Mouse (Mus musculus) T-cell, adult 2 months (primary cell): ENCODE measurements around the gene Cdk19.

Experiments
- DNase-seq: peaks from one replicate; pipeline ENCODE4 v3.0.0; 2022; ENCODE audit warnings: low spot score

The Cdk19 gene

DNA sequence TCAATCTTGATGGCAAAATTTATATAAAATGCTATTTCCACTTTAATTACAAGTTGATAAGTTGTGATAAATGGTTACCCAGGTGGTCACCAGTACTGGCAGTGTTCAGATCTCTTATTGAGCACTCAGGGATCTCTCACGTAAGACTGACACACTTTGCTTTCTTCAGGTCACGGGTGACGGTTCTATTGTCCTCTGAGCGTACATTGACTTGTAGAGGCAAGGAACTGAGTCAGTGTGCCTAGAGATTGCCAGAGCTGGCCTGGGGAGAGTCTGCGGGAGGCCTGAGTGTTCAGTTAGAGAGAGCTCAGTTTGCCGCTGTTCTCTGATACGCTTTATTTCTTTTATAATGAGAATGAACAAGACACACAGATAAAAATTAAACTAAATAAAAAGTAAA is 104.0 kb downstream of the Cdk19 start:
- no peak for DNase-seq

DNA sequence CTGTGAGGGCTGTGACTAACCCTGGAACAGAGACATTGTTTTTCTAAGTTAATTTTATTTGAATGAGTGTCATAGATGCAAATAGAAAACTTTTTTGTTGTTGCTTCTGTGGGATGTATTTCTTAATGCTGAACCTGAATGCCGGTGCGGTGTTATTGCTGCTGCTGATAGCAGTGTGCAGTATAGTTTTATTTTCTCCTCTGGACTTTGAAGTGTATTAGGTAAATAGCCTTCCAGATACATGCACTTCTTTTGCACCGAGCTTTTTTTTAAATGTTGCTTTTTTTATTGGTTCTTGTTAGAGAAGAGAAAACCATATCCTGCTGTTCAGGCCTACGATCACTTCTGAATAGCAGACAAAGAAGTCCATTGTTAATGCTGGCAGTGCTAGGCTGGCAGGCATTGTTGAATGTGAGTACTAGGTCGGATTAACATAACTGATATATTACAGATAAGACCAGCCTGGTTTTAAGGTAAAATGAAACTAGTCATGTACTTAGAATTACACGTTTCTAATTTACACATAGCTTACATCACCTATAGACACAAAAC is 104.5 kb downstream of the Cdk19 start:
- DNase-seq: no peak

DNA sequence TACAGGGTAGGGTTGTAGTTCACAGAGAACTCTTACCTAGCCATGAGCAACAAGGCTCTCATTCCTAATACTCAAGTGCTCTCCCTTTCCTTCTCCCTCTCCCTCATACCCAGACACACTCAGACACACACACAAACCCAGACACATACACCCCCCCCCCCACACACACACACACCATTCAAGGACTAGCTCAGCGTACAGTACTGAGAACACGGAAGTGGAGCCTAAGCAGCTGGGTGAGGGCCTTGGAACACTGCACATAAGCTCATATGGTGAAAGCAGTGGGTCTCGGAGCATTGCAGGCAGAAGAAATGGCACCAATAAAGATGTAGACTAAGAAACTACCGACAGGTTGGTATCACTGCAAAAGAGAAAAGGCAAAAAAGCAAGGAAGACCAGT is 105.2 kb downstream of the Cdk19 start:
- no peak for DNase-seq

DNA sequence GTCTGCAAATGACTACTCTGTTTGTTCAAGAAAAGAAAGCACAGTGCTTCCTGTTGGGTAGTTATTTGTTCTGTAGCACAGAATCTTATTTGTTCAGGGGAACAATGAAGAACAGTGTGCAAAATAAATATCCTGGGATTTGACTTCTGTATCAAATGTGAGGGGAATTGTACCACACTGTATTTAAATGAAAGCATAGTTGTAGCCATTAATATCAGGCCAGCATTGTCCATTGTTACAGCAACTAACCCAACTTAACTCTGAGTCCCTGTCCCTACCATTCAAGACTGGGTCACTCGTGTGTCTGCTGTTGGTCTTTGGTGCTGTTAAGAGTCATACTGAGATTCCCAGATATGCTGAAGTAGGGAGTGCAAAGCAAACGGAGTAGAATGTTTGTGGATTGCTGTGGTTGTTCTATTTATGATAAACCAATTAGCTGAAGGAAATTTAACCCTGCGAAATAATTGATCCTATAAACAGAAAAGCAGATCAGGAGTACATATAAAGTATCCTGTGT is 106.8 kb downstream of the Cdk19 start:
- no peak for DNase-seq

DNA sequence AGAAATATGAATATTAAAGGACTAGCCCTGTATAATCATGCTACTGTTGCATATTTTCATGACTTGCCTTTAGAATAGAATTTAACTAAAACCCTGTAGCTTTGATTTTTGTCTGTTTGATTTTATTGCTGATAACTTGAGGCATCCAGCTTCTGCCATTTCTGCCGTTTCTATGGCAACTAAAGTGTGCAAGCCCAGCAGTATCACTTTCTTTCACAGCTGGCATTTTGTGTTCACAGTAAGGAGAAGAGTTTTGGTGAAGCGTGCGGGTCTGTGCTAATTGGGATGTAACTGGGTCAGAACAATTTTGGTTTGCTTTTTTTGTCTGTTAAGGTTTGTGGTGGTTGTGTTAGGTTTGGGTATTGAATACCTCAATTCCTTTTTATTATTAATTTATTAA is 107.3 kb downstream of the Cdk19 start:
- no peak for DNase-seq

DNA sequence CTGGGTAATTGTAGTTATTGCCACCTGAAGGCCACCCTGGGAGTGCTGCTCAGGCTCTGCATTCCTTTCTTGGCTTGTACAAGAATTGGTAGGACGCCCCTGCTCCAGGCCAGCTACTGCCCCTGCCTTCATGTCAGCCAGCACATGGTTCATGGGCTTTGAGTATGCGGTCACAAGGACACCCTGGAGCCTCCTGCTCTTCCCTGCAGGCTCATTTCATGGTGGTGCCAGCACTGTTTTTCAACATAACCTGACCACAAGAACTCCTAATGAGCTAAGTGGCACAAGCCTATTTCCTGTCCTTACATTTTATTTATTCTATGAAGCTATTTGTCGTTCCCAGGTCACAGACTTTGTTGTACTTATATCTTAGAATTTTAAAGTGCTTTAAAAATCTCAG is 107.9 kb downstream of the Cdk19 start:
- DNase-seq: no peak

DNA sequence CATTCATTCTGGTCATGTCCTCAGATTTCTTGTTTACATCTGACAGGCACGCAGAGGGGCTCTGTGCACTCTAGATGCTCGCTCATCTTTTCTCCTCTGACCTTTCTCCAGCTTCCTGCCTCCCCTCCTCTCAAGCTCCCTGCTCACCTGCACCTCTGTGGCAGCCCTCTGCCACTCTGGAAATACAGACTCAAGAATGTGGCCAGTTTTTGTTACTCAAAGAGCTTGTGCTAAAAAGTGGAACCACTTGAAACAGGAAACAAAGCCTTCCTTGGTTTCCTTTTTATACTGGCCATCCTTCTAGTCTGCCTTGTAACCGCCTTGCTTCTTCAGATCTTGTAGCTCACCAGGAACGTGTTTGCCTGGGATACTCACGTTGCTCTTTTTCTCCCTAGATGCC is 108.6 kb downstream of the Cdk19 start:
- no peak for DNase-seq

DNA sequence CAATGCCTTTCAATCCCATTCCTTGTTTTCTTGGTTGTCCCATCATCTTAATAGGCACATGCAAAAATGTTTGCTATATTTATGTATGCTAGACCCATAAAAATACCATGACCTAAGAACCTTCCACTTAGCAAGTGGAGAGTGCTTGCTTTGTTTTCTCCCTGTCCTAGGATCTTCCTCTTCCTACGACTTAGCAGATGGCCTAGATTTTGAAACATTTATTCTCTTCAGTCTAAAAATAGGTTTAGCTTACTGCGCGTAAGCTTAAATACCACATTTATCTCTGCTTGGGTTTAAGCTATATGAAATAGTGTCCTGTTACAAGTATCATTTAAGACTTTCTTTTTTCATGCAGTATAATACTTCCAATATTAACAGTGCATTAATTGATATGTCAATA is 109.1 kb downstream of the Cdk19 start:
- DNase-seq: no peak

DNA sequence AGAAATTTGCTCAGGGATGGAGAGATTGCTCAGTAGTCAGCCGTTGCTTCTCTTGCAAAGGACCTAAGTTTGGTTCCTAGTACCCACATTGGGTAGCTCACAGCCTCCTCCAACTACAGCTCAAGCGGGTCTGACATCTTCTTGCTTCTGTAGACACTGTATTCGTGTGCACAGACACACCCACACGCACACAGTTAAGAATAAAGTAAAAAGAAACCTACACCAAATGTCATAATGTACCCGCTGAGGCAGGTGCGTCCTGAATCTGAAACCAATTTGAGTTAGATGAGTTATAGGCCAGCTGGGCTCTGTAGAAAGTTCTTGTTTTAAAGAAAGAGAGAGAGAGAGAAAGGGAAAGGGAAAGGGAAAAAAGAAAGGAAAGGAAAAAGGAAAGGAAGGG is 110.2 kb downstream of the Cdk19 start:
- no peak for DNase-seq

DNA sequence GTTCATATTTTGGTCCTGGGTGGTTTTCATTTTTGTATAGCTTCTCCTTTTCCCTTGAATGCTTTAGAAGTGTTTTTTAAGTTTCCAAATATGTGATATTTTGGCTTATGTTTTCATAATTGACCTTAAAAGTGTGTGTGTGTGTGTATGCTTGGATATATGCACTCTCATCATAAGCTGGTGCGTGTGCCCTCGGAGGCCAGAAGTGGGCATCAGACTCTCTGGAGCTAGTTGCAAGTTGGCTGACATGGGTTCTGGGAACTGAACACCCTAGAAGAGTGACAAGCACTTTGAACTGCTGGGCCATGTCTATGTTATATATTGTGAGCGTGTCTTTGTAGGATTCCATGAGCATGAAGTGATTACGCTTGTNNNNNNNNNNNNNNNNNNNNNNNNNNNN is 110.8 kb downstream of the Cdk19 start:
- no peak for DNase-seq

DNA sequence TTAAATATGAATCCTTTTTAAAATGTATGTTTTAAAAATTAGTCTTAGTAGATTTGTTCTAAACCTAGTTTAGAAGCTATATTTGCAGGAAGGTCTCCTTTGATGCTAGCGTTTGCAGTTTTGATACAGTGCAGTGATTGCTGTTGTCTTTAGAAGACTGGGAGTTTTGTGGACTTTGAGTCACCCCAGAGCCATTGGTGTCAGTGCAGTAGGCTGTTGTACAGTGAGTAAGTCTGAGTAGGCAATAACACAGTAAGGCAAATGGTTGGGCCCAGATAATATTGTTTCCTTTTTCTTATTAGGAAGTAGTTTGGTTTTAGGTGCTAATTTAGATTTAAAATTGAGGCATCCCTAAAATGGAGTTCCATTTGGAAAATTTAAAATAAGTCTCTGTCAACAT is 117.8 kb downstream of the Cdk19 start:
- no peak for DNase-seq

DNA sequence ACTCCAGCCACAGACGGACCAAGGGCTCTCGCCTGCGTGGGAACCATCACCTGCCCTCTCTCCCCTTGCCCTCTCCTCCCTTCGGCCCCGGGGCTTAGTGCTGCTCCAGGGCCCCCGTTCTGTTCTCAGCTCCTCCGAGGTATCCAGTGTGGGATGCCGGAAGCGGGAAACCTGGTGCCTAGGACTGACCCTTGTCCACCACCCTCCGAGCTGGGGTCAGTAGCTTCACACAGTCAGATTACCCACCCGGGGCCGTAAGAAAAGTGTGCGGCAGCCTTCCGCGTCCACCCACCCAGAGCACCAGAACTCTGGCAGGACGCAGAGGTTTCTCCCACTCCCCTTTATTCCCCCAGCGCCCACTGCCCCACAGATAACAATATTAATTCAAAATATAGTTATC is 119.8 kb downstream of the Cdk19 start:
- no peak for DNase-seq

DNA sequence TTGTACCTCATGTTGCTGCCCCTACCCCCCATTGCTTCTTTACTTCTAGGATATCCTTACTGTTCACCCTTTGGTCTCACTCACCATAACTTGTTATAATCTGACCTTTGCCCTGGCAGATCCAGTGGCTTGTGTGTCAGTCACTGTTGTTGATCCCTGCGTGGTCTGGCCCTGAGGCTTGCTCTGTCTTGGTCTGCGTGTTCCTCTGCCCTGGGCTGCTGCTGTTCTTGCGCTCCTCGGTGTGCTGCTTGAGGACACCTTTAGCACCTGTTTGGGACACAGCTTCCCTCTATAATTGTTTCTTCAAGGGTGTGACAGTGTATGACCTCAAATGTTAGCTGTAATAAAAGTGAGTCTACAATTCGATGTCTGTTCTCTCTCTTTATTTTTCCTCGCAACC is 122.0 kb downstream of the Cdk19 start:
- DNase-seq: no peak

DNA sequence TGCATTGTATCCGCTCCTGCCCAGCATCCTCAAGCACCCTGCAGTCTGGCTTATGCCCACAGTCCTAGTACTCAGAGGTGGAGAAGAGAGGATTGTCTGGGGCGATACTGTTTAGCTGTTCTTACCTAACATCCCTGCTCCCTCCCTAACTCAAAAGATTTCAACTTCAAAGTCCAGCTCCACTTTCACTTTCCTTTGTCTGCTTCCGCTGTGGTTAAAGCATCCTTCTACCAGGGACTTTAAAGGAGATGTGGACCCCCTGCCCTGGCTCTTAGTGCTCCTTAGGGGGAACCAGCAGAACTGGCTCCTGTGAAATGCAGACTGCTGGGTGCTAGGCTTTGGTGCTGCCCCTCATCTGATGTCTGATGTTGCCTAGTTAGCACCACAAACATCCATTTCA is 122.9 kb downstream of the Cdk19 start:
- peak; percentile 75 for DNase-seq

DNA sequence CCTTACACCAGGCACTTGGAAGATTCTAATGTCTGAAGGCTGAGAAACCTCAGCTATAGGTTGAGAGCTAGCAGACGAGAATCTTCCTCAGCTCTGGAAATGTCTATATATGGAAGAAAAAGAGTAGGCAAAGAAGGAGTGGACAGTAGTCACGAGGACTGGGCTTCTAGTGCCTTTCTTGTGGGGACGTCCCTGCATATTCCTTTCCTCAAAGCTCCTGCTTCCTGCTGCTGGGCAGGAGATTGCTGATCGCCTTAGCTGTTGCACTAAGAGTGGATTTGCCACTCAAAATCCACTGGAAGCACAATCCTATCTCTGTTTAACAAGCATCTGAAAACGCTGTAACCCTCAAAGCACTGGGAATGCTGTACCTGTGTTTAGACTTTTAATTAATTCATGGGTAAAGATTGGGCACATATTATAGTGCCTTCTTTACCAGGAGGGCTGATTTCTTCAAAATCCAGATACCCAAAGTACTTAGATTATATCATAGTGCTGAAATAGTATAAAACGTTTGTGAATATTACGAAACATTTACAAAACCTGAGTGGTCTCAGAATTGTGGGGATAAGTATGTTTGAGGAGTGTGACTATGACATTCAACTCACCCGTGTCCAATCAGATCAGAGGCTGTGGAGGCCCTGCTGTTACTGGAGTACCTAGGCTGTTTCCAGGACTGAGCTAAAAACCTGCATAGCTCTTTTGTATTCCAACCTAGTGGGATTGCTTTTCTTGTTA is 128.0 kb downstream of the Cdk19 start:
- no peak for DNase-seq

DNA sequence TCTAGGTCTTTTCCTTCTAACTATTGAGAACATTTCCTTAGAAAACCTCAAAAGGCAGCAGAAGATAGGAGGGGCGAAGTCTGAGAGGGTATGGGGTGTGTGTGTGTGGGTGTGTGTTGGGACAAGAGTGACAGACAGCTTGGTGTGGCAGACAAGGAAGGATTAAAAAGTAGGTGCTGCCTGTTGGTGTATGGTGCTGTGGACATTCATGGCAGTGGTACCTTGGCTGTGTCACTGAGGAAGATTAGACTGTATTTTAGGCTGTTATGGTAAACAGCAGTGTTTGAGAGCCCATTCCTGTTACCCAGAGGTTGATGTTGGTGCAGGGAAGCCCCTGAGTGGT is 128.5 kb downstream of the Cdk19 start:
- no peak for DNase-seq

DNA sequence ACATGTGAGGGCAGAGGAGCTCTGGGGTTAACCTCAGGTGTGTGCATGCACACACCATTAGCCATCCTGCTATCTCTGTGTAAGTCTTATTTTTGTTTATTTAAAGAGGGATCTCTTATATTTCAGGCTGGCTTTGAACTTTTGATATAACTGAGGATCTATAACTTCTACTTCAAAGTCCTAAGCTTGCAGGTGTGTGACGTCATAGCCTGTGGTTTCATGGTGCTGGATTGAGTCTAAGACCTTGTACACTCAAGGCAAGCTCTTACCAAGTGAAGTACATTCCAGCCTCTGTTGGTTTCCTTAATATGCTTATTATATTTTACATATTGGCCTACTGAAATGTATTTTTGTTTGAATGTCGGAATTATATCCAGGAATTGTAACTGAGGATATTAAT is 129.8 kb downstream of the Cdk19 start:
- no peak for DNase-seq

DNA sequence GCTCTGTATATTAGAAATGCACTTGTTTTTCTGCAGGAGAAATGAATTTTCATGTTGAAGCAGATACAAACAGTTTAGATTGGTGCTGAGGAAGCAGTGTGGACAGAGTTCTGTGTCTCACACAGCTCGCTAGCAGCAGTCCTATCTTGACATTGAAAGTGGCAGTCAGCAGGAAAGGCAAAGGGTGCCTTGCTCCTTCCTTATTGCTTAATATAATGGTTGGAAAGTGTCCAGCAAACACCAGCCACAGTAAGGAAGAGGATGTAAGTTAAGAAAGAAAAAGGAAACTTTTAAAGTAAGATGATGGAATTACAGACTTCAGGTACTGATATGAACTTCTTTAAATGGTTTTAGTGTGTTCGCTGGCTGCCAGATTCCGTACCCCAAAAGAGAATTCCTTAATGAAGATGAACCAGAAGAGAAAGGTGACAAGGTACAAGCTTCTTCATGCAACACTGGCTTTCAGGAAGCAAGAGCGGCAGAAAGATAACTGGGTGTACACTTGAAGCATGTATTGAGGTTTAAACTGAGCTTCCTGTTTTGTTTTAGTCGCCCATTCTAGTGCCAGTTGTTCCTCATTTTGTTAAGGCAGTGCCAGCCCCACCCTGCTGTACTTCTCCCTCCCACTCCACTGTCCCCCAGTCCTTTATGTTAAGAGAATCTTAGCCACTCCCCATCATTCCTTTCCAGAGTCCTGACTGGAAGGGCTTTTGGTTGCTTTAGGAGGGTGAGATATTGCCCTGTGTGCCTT is 137.3 kb downstream of the Cdk19 start:
- DNase-seq: peak; percentile 44

DNA sequence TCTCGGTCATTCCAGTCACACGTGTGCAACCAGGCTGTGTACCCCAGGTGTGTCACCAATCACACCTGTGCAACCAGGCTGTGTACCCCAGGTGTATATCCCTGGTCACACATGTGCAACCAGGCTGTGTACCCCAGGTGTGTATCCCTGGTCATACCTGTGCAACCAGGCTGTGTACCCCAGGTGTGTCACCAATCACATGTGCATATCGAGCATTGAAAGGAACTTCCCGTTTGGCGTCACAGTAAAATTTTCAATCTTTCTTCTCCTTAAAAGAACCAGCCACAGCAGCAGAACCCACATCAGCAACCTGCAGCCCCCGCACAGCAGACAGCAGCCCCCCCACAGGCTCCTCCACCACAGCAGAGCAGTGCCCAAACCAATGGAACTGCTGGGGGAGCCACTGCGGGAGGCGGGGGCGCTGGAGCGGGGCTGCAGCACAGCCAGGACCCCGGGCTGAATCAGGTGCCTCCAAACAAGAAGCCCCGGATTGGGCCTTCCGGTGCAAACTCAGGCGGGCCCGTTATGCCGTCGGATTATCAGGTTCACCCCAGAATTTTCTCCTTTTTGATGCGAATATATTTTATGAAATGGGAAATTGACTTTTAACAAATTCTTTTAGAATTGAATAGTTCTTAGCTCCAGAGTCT is 138.2 kb downstream of the Cdk19 start:
- DNase-seq: no peak

DNA sequence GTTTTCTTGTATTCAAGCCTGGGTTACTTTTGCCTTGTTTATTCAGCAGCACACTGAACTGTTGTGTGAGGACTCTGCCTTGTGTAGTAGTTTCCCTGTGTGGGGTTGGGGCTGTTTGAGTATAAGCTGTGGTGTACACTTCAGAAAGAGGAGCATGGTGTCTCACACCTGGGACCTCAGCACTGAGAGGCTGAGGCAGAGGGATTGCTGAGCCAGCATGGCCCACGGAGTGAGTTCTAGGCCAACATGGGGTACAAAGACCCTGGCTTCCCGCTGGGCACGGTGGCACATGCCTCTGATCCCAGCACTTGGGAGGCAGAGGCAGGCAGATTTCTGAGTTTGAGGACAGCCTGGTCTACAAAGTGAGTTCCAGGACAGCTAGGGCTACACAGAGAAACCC is 139.3 kb downstream of the Cdk19 start:
- DNase-seq: no peak

DNA sequence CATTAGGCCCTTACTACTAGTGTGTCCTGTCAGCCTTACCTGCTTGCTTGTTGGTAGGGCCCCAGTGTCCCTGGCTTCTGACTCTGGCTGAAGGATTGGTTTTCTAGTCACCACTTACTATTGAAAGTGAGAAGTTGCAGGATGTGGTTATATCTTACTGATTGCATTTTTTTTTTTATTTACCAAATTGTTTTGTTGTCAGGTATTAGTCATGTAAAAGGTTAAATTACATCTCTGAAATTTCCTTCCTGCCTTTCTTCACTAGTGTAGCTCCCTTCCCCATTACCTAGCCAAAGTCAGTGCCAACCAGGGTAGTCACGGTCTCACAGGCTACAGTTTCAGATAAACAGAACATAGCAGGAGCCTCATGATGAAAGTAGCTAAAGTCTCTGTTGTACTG is 139.9 kb downstream of the Cdk19 start:
- no peak for DNase-seq

DNA sequence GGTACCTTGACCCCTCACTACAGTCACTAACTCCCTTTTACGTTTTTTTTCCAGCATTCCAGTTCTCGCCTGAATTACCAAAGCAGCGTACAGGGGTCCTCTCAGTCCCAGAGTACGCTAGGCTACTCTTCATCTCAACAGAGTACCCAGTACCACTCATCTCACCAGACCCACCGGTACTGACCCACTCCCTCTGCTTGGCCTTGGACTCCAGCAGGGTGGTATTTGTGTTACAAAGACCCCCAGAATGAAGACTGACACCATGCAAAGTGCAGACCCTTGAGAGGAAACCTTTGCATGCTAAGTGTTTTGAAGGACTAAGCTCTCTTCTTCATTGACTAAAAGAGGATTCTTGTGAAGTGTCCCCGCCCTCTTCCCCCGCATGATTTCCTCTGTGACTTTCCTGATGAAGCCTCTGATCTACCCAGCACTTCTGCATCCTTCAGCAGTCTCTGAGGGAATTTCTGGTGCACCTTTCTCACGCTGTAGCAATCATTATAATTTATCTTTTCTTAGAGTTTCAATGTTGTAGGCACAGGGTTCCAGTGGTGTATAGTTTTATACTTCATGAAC is 140.3 kb downstream of the Cdk19 start:
- peak; percentile 47 for DNase-seq

DNA sequence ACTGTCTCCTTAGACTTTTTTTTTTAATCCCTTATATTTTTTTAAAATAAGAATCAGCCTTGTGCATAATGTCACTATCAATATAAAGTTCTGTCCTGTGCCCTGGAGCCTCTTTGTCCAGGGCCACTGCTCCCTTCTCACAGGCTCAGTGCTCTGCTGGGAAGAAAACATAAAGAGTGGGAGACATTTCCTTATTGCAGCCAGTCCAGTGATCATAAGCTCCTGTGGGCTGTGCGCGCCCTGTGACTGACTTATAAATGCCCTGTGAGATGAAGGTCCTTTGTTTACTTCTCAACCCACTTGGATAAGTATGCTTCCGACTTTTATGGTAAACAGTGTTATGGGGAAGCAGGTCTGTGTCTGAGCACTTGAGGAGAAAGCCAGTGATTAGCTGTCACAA is 142.2 kb downstream of the Cdk19 start:
- DNase-seq: no peak
